In genomic region chr3:108384425-108384824, GRCm38 (mm10) we compare ENCODE assay signal across 12 mouse cellular contexts. TPM values are rescaled to one million over a fixed set of nuclear protein-coding genes. Genes with fewer than 3 reads are reported as not detected.
DNase-seq lines count a peak whose midpoint lies in the region; ATAC-seq and TF ChIP-seq lines count a peak whose summit lies in the region.
"Had no signal": no experiment of that assay in that cellular context is flagged by ENCODE, and none has a peak within 500 bp of the region (broad histone marks: within the 10 kb centered on the region; RNA-seq: fewer than 3 reads in every experiment).

No protein-coding gene starts in this region.

- H3K27ac ChIP-seq in heart, embryonic 14.5 days (replicated peaks in 1 of 2; ENCODE audit: control insufficient read depth in 1 of 2, insufficient read depth in 1 of 2, low read depth in 2 of 2, low read length in 2 of 2), result no peak overlapping the region
- no peak overlapping the region for H3K27ac ChIP-seq in MEL (ENCODE audit: control insufficient read depth, low read depth, low read length)
- no peak overlapping the region for H3K27ac ChIP-seq in hindbrain, embryonic 12.5 days
- no peak overlapping the region for H3K27ac ChIP-seq in midbrain, embryonic 11.5 days (ENCODE audit: low read depth, low read length)

- peak overlapping the region; percentile 72 for H3K9ac ChIP-seq in heart, embryonic 14.5 days (ENCODE audit: low read length)
- H3K9ac ChIP-seq in MEL (ENCODE audit: control insufficient read depth, low read depth, low read length, poor library complexity, severe bottlenecking), result peak overlapping the region; percentile 75
- H3K9ac ChIP-seq in hindbrain, embryonic 12.5 days, result peak overlapping the region; percentile 59
- peak overlapping the region; percentile 71 for H3K9ac ChIP-seq in midbrain, embryonic 11.5 days (ENCODE audit: low read length)

- H3K4me2 ChIP-seq in heart, embryonic 14.5 days (ENCODE audit: low read length), result peak overlapping the region; percentile 70
- H3K4me2 ChIP-seq in hindbrain, embryonic 12.5 days (replicated peaks), result peak overlapping the region; percentile 67
- peak overlapping the region; percentile 82 for H3K4me2 ChIP-seq in midbrain, embryonic 11.5 days

- no peak for TF ChIP-seq POLR2A in MEL (IDR thresholded peaks at IDR 0.05; ENCODE audit: control insufficient read depth in 1 of 2, insufficient read depth in 1 of 2, low read depth in 1 of 2, low read length in 2 of 2, poor library complexity in 1 of 2)

- H3K4me3 ChIP-seq in heart, embryonic 14.5 days (ENCODE audit: control insufficient read depth in 1 of 2, insufficient read depth in 1 of 2, low read depth in 1 of 2, low read length in 2 of 2), result peak overlapping the region; percentile 69 to 74
- peak overlapping the region; percentile 91 to 94 for H3K4me3 ChIP-seq in MEL (ENCODE audit: control insufficient read depth in 1 of 2, insufficient read depth in 1 of 2, low read depth in 2 of 2, low read length in 2 of 2)
- peak overlapping the region; percentile 60 for H3K4me3 ChIP-seq in hindbrain, embryonic 12.5 days
- H3K4me3 ChIP-seq in midbrain, embryonic 11.5 days (ENCODE audit: low read depth, low read length), result peak overlapping the region; percentile 54

- TF ChIP-seq CTCF in MEL (IDR thresholded peaks at IDR 0.05 in 2 of 3, conservative IDR thresholded peaks at IDR 0.05 in 1 of 3; ENCODE audit: control insufficient read depth in 1 of 3, insufficient read depth in 1 of 3, low read depth in 2 of 3, low read length in 3 of 3, poor library complexity in 1 of 3, severe bottlenecking in 1 of 3), result no peak

- 49% methylated on average over 2 of the region's 2 CpGs for WGBS in heart, embryonic 14.5 days
- 48% methylated on average over 2 of the region's 2 CpGs for WGBS in hindbrain, embryonic 12.5 days
- 51% methylated on average over 2 of the region's 2 CpGs for WGBS in midbrain, embryonic 11.5 days

- peaks cover 16 to 28% of the 10 kb centered on the region in 2 experiments for H3K4me1 ChIP-seq in heart, embryonic 14.5 days (ENCODE audit: control insufficient read depth in 2 of 2, insufficient read depth in 2 of 2, low read length in 2 of 2)
- peaks cover 1 to 34% of the 10 kb centered on the region in 2 experiments for H3K4me1 ChIP-seq in MEL (ENCODE audit: control insufficient read depth in 1 of 2, insufficient read depth in 2 of 2, low read length in 2 of 2)
- peaks cover 34% of the 10 kb centered on the region for H3K4me1 ChIP-seq in hindbrain, embryonic 12.5 days
- peaks cover 19% of the 10 kb centered on the region for H3K4me1 ChIP-seq in midbrain, embryonic 11.5 days (ENCODE audit: control insufficient read depth, insufficient read depth, low read length)

- TF ChIP-seq RAD21 in MEL (IDR thresholded peaks at IDR 0.05; ENCODE audit: low read depth, low read length), result no peak

- ATAC-seq in heart, embryonic 14.5 days (ENCODE audit: insufficient number of reproducible peaks, insufficient read depth, low FRiP score, low read depth), result no peak
- ATAC-seq in hindbrain, embryonic 12.5 days (ENCODE audit: low FRiP score), result no peak
- ATAC-seq in midbrain, embryonic 11.5 days (ENCODE audit: low FRiP score), result no peak

- TF ChIP-seq EP300 in MEL (IDR thresholded peaks at IDR 0.05; ENCODE audit: low read depth in 1 of 2, low read length in 2 of 2), result no peak

- no peaks in the 10 kb centered on the region for H3K27me3 ChIP-seq in heart, embryonic 14.5 days (ENCODE audit: control insufficient read depth, insufficient read depth, low read length)
- H3K27me3 ChIP-seq in MEL (ENCODE audit: control insufficient read depth in 1 of 2, insufficient read depth in 2 of 2, low read length in 2 of 2), result no peaks in the 10 kb centered on the region
- H3K27me3 ChIP-seq in hindbrain, embryonic 12.5 days, result no peaks in the 10 kb centered on the region
- H3K27me3 ChIP-seq in midbrain, embryonic 11.5 days (ENCODE audit: control insufficient read depth, insufficient read depth, low read length), result no peaks in the 10 kb centered on the region

- H3K36me3 ChIP-seq in heart, embryonic 14.5 days (ENCODE audit: control insufficient read depth, insufficient read depth, low read length), result peaks cover 19% of the 10 kb centered on the region
- peaks cover 0 to 17% of the 10 kb centered on the region in 2 experiments; a peak in 2 of 4 replicates for H3K36me3 ChIP-seq in MEL (ENCODE audit: control insufficient read depth in 1 of 2, insufficient read depth in 2 of 2, low read length in 2 of 2)
- peaks cover 8% of the 10 kb centered on the region; the same call in 1 of the 2 replicates for H3K36me3 ChIP-seq in hindbrain, embryonic 12.5 days
- no peaks in the 10 kb centered on the region for H3K36me3 ChIP-seq in midbrain, embryonic 11.5 days (ENCODE audit: control insufficient read depth, insufficient read depth, low read length)

- H3K79me2 ChIP-seq in MEL (ENCODE audit: control insufficient read depth, insufficient read depth, low read length, poor library complexity), result peaks cover 4% of the 10 kb centered on the region; the same call in 1 of the 2 replicates

- DNase-seq in heart, adult 8-10 months (ENCODE audit: low spot score), result no peak
- DNase-seq in MEL (ENCODE audit: low read depth, low spot score), result no peak
- DNase-seq in midbrain, embryonic 11.5 days (ENCODE audit: low spot score, missing footprints), result no peak
- no peak for DNase-seq in retina, embryonic 14.5 days (ENCODE audit: low spot score)
- DNase-seq in urinary bladder, postnatal 4 days (ENCODE audit: low spot score in 2 of 2), result no peak
- DNase-seq in layer of hippocampus, adult 8-10 months (ENCODE audit: low spot score in 2 of 2), result no peak
- DNase-seq: layer of hippocampus, adult 9-11 months; right cerebral cortex, adult 18-20 months had no signal

- H3K9me3 ChIP-seq in heart, embryonic 14.5 days (ENCODE audit: control insufficient read depth, low read length), result no peaks in the 10 kb centered on the region
- no peaks in the 10 kb centered on the region for H3K9me3 ChIP-seq in MEL (replicated peaks; ENCODE audit: insufficient read depth, low read length)
- no peaks in the 10 kb centered on the region for H3K9me3 ChIP-seq in hindbrain, embryonic 12.5 days (replicated peaks)
- no peaks in the 10 kb centered on the region for H3K9me3 ChIP-seq in midbrain, embryonic 11.5 days (ENCODE audit: control insufficient read depth, low read length)

TF ChIP-seq in MEL, 35 proteins besides CTCF, POLR2A, EP300 and RAD21:
- TF ChIP-seq POLR2AphosphoS2 (IDR thresholded peaks at IDR 0.05; ENCODE audit: low read length), result no peak
- no peak for TF ChIP-seq KAT2A (conservative IDR thresholded peaks at IDR 0.05; ENCODE audit: low read depth, low read length)
- TF ChIP-seq GABPA (IDR thresholded peaks at IDR 0.05; ENCODE audit: low read depth, low read length), result no peak
- no peak for TF ChIP-seq NELFE (IDR thresholded peaks at IDR 0.05; ENCODE audit: low read depth, low read length)
- TF ChIP-seq BHLHE40 (IDR thresholded peaks at IDR 0.05; ENCODE audit: borderline replicate concordance, low read depth, low read length), result no peak
- no peak for TF ChIP-seq ZNF384 (IDR thresholded peaks at IDR 0.05; ENCODE audit: low read depth, low read length)
- TF ChIP-seq HCFC1 (IDR thresholded peaks at IDR 0.05; ENCODE audit: low read depth, low read length), result no peak
- no peak for TF ChIP-seq CHD2 (IDR thresholded peaks at IDR 0.05; ENCODE audit: low read length)
- TF ChIP-seq TBP (IDR thresholded peaks at IDR 0.05; ENCODE audit: low read depth, low read length), result no peak
- TF ChIP-seq UBTF (IDR thresholded peaks at IDR 0.05; ENCODE audit: borderline replicate concordance, insufficient read depth, low read depth, low read length), result no peak
- no peak for TF ChIP-seq ZKSCAN1 (IDR thresholded peaks at IDR 0.05; ENCODE audit: low read depth, low read length)
- TF ChIP-seq MYB (IDR thresholded peaks at IDR 0.05; ENCODE audit: low read depth, low read length), result no peak
- no peak for TF ChIP-seq MYC (IDR thresholded peaks at IDR 0.05; ENCODE audit: low read depth, low read length)
- no peak for TF ChIP-seq CHD1 (IDR thresholded peaks at IDR 0.05; ENCODE audit: low read depth, low read length)
- TF ChIP-seq SMC3 (IDR thresholded peaks at IDR 0.05; ENCODE audit: low read depth, low read length), result no peak

RNA-seq across cellular contexts. Expression of gene Psrc1, which starts 0.8 kb away (rescaled TPM):
- 17.0 and 19.3 TPM in 2 replicates for polyA plus RNA-seq in heart, embryonic 14.5 days (2014; fragmentation: Nextera tagmentation; extraction: Ambion mirVana)
- total RNA-seq in heart, adult 8-10 months (2022), result under 1 TPM in 3 of 4 experiments, not detected in 1; 0.20 to 0.31 (median 0.22) TPM
- 12.5 and 14.6 TPM in 2 replicates for total RNA-seq in MEL (2012; rRNA removed)
- 10 to 100 TPM in 1 of 2 experiments, not detected in 1; 37.3 TPM for polyA plus RNA-seq in MEL (2012; ENCODE audit: insufficient read depth in 1 of 2, insufficient read length in 2 of 2, low read depth in 1 of 2, low replicate concordance in 2 of 2, missing spikeins in 1 of 2)
- 39.4 and 41.0 TPM in 2 replicates for polyA plus RNA-seq in hindbrain, embryonic 12.5 days (2016; fragmentation: Nextera tagmentation; extraction: Ambion mirVana)
- polyA plus RNA-seq in midbrain, embryonic 11.5 days (2014; fragmentation: Nextera tagmentation; extraction: Ambion mirVana), result 59.3 and 68.1 TPM in 2 replicates
- total RNA-seq in layer of hippocampus, adult 8-10 months (2022), result 10 to 100 TPM; 17.0 to 27.2 (median 22.9) TPM

RNA-seq across cellular contexts. Expression of gene Mybphl, which starts 19.7 kb away (rescaled TPM):
- 70.2 and 94.5 TPM in 2 replicates for polyA plus RNA-seq in heart, embryonic 14.5 days (2014; fragmentation: Nextera tagmentation; extraction: Ambion mirVana)
- 10 to 100 TPM; 42.7 to 64.1 (median 55.8) TPM for total RNA-seq in heart, adult 8-10 months (2022)
- not detected in 2 replicates for total RNA-seq in MEL (2012; rRNA removed)
- polyA plus RNA-seq in MEL (2012; ENCODE audit: insufficient read depth in 1 of 2, insufficient read length in 2 of 2, low read depth in 1 of 2, low replicate concordance in 2 of 2, missing spikeins in 1 of 2), result not detected
- polyA plus RNA-seq in hindbrain, embryonic 12.5 days (2016; fragmentation: Nextera tagmentation; extraction: Ambion mirVana), result not detected in 2 replicates
- polyA plus RNA-seq in midbrain, embryonic 11.5 days (2014; fragmentation: Nextera tagmentation; extraction: Ambion mirVana), result 0.12 TPM in 1 of 2 replicates, not detected in the other
- total RNA-seq in layer of hippocampus, adult 8-10 months (2022), result 1 to 10 TPM in 2 of 4 experiments, under 1 TPM in 2; 0.52 to 1.8 (median 0.83) TPM
- total RNA-seq: common myeloid progenitor, adult 5-6 weeks had no signal
- polyA plus RNA-seq: CD4-positive, CD25-positive, alpha-beta regulatory T cell, adult 4 months had no signal

RNA-seq across cellular contexts. Expression of gene Celsr2, which starts 30.9 kb away (rescaled TPM):
- 2.5 and 3.1 TPM in 2 replicates for polyA plus RNA-seq in heart, embryonic 14.5 days (2014; fragmentation: Nextera tagmentation; extraction: Ambion mirVana)
- total RNA-seq in heart, adult 8-10 months (2022), result 10 to 100 TPM in 2 of 4 experiments, 1 to 10 TPM in 2; 7.4 to 10.9 (median 9.0) TPM
- not detected in 2 replicates for total RNA-seq in MEL (2012; rRNA removed)
- polyA plus RNA-seq in MEL (2012; ENCODE audit: insufficient read depth in 1 of 2, insufficient read length in 2 of 2, low read depth in 1 of 2, low replicate concordance in 2 of 2, missing spikeins in 1 of 2), result under 1 TPM in 1 of 2 experiments, not detected in 1; 0.04 TPM
- 63.3 and 75.2 TPM in 2 replicates for polyA plus RNA-seq in hindbrain, embryonic 12.5 days (2016; fragmentation: Nextera tagmentation; extraction: Ambion mirVana)
- 61.9 and 65.2 TPM in 2 replicates for polyA plus RNA-seq in midbrain, embryonic 11.5 days (2014; fragmentation: Nextera tagmentation; extraction: Ambion mirVana)
- total RNA-seq in layer of hippocampus, adult 8-10 months (2022), result 100 to 1,000 TPM; 170 to 179 (median 172) TPM

Comparison
In these comparisons a context has a peak if more than half of its experiments do, and no peak if none do; other contexts are left out.
1. RNA of gene Mybphl, which starts 19.7 kb away (polyA plus RNA-seq): 70.2 to 94.5 TPM in heart, embryonic 14.5 days; not detected in MEL, not detected in hindbrain, embryonic 12.5 days and 0.12 TPM in midbrain, embryonic 11.5 days; every median in the first group is over 10 times any median in the second.
2. RNA of gene Celsr2, which starts 30.9 kb away (polyA plus RNA-seq): 63.3 to 75.2 TPM in hindbrain, embryonic 12.5 days and 61.9 to 65.2 TPM in midbrain, embryonic 11.5 days; 2.5 to 3.1 TPM in heart, embryonic 14.5 days and 0.04 TPM in MEL; every median in the first group is over 10 times any median in the second.
3. Peak in every context shown above with its lines, with median percentiles within 50 percentile points of each other: H3K4me2 ChIP-seq, H3K4me3 ChIP-seq and H3K9ac ChIP-seq.